In genomic region chr8:93896841-93897551, GRCm38 (mm10) we compare ENCODE assay signal across 20 mouse cellular contexts.
A peak's percentile ranks its signal among the peaks of the same experiment; 100 is the strongest.
DNase-seq lines count a peak whose midpoint lies in the region; ATAC-seq and TF ChIP-seq lines count a peak whose summit lies in the region.
"Had no signal": no experiment of that assay in that cellular context is flagged by ENCODE, and none has a peak within 500 bp of the region (broad histone marks: within the 10 kb centered on the region; RNA-seq: fewer than 3 reads in every experiment).

No protein-coding gene starts in this region.

- no peak overlapping the region for H3K4me2 ChIP-seq in midbrain, embryonic 11.5 days
- no peak overlapping the region for H3K4me2 ChIP-seq in midbrain, embryonic 13.5 days (replicated peaks)
- no peak overlapping the region for H3K4me2 ChIP-seq in stomach, embryonic 16.5 days (ENCODE audit: low read depth, low read length)
- H3K4me2 ChIP-seq: heart, embryonic 13.5 days; midbrain, embryonic 12.5 days; neural tube, embryonic 15.5 days; stomach, embryonic 15.5 days had no signal

- H3K79me2 ChIP-seq in heart, adult 2 months (replicated peaks; ENCODE audit: control insufficient read depth, insufficient read depth, low read length) = no peaks in the 10 kb centered on the region

- no peak for TF ChIP-seq POLR2A in heart, adult 2 months (IDR thresholded peaks at IDR 0.05; ENCODE audit: insufficient read depth, low read depth, low read length)

- no peak overlapping the region; the same call in 1 of the 2 replicates for H3K27ac ChIP-seq in heart, adult 2 months
- H3K27ac ChIP-seq in midbrain, embryonic 11.5 days (ENCODE audit: low read depth, low read length) = no peak overlapping the region
- no peak overlapping the region for H3K27ac ChIP-seq in midbrain, embryonic 13.5 days
- no peak overlapping the region for H3K27ac ChIP-seq in stomach, embryonic 16.5 days (ENCODE audit: low read length)
- H3K27ac ChIP-seq: heart, embryonic 13.5 days; hindbrain, embryonic 10.5 days; midbrain, embryonic 12.5 days; neural tube, embryonic 15.5 days; stomach, embryonic 15.5 days had no signal

- WGBS in heart, adult 2 months = 71% methylated on average over 7 of the region's 7 CpGs
- 83% methylated on average over 7 of the region's 7 CpGs for WGBS in midbrain, embryonic 11.5 days
- 86% methylated on average over 7 of the region's 7 CpGs for WGBS in midbrain, embryonic 13.5 days
- 65% methylated on average over 7 of the region's 7 CpGs for WGBS in stomach, embryonic 16.5 days

- no peaks in the 10 kb centered on the region for H3K9me3 ChIP-seq in midbrain, embryonic 11.5 days (ENCODE audit: control insufficient read depth, low read length)
- no peaks in the 10 kb centered on the region for H3K9me3 ChIP-seq in midbrain, embryonic 13.5 days
- no peaks in the 10 kb centered on the region for H3K9me3 ChIP-seq in stomach, embryonic 16.5 days (replicated peaks; ENCODE audit: control insufficient read depth, low read length)
- H3K9me3 ChIP-seq: heart, embryonic 13.5 days; hindbrain, embryonic 10.5 days; midbrain, embryonic 12.5 days; neural tube, embryonic 15.5 days; stomach, embryonic 15.5 days had no signal

- H3K36me3 ChIP-seq in heart, adult 2 months (ENCODE audit: control insufficient read depth, insufficient read depth, low read length) = no peaks in the 10 kb centered on the region
- no peaks in the 10 kb centered on the region for H3K36me3 ChIP-seq in midbrain, embryonic 11.5 days (ENCODE audit: control insufficient read depth, insufficient read depth, low read length)
- peaks cover 41% of the 10 kb centered on the region for H3K36me3 ChIP-seq in midbrain, embryonic 13.5 days
- H3K36me3 ChIP-seq in stomach, embryonic 16.5 days (ENCODE audit: control insufficient read depth, insufficient read depth, low read length) = no peaks in the 10 kb centered on the region
- H3K36me3 ChIP-seq: stomach, embryonic 15.5 days had no signal

- H3K4me3 ChIP-seq in heart, adult 2 months = no peak overlapping the region
- H3K4me3 ChIP-seq in midbrain, embryonic 11.5 days (ENCODE audit: low read depth, low read length) = no peak overlapping the region
- no peak overlapping the region for H3K4me3 ChIP-seq in midbrain, embryonic 13.5 days (replicated peaks)
- no peak overlapping the region for H3K4me3 ChIP-seq in stomach, embryonic 16.5 days (replicated peaks; ENCODE audit: low read length)
- H3K4me3 ChIP-seq: erythroblast, embryonic 14.5 days; heart, embryonic 13.5 days; hindbrain, embryonic 10.5 days; midbrain, embryonic 12.5 days; neural tube, embryonic 15.5 days; stomach, embryonic 15.5 days had no signal

- ATAC-seq in midbrain, embryonic 11.5 days (ENCODE audit: low FRiP score) = no peak
- no peak for ATAC-seq in midbrain, embryonic 13.5 days
- ATAC-seq in stomach, embryonic 16.5 days (ENCODE audit: insufficient read depth, low FRiP score) = peak; percentile 70; the same call in 1 of the 2 replicates
- ATAC-seq: forebrain, embryonic 14.5 days; liver, postnatal 0 days had no signal

- no peaks in the 10 kb centered on the region for H3K27me3 ChIP-seq in heart, adult 2 months (ENCODE audit: control insufficient read depth, insufficient read depth, low read length)
- no peaks in the 10 kb centered on the region for H3K27me3 ChIP-seq in midbrain, embryonic 11.5 days (ENCODE audit: control insufficient read depth, insufficient read depth, low read length)
- H3K27me3 ChIP-seq in midbrain, embryonic 13.5 days = no peaks in the 10 kb centered on the region
- no peaks in the 10 kb centered on the region for H3K27me3 ChIP-seq in stomach, embryonic 16.5 days (ENCODE audit: control insufficient read depth, insufficient read depth, low read length)
- H3K27me3 ChIP-seq: heart, embryonic 13.5 days; midbrain, embryonic 12.5 days; neural tube, embryonic 15.5 days; stomach, embryonic 15.5 days had no signal

- no peaks in the 10 kb centered on the region; the same call in 1 of the 2 replicates for H3K4me1 ChIP-seq in heart, adult 2 months (ENCODE audit: control insufficient read depth, insufficient read depth, low read length)
- peaks cover 1% of the 10 kb centered on the region; the same call in 1 of the 2 replicates for H3K4me1 ChIP-seq in midbrain, embryonic 11.5 days (ENCODE audit: control insufficient read depth, insufficient read depth, low read length)
- H3K4me1 ChIP-seq in midbrain, embryonic 13.5 days (replicated peaks) = peaks cover 7% of the 10 kb centered on the region
- peaks cover 12% of the 10 kb centered on the region for H3K4me1 ChIP-seq in stomach, embryonic 16.5 days (ENCODE audit: control insufficient read depth, insufficient read depth, low read length)

- intact Hi-C loops in heart, adult 2 months (cut with DNase I) = no loop called here
- intact Hi-C loops in heart, postnatal 25 days (cut with DNase I) = no loop called here

- DNase-seq in heart, adult 2 months = peak; percentile 43 to 46
- no peak for DNase-seq in heart, postnatal 25 days (ENCODE audit: low spot score)
- peak; percentile 14 to 33 for DNase-seq in kidney, postnatal 4 days
- DNase-seq in kidney, postnatal 14 days = no peak
- DNase-seq in midbrain, embryonic 11.5 days (ENCODE audit: low spot score, missing footprints) = peak; percentile 74
- DNase-seq: B cell, adult 2 months; cerebellum, adult 18-20 months; gastrocnemius, postnatal 10 days; layer of hippocampus, postnatal 36 days; liver, postnatal 0 days; spleen, adult 18-20 months had no signal

- TF ChIP-seq EP300 in heart, adult 2 months (IDR thresholded peaks at IDR 0.05; ENCODE audit: insufficient read depth, low read depth, low read length) = no peak

- TF ChIP-seq CTCF in heart, adult 2 months (IDR thresholded peaks at IDR 0.05) = no peak

- H3K9ac ChIP-seq in heart, adult 2 months (ENCODE audit: low read depth, low read length) = no peak overlapping the region
- no peak overlapping the region for H3K9ac ChIP-seq in midbrain, embryonic 11.5 days (ENCODE audit: low read length)
- H3K9ac ChIP-seq in midbrain, embryonic 13.5 days (replicated peaks) = no peak overlapping the region
- H3K9ac ChIP-seq in stomach, embryonic 16.5 days (ENCODE audit: low read length) = no peak overlapping the region
- H3K9ac ChIP-seq: heart, embryonic 13.5 days; liver, postnatal 0 days; midbrain, embryonic 12.5 days; neural tube, embryonic 15.5 days; stomach, embryonic 15.5 days had no signal

Comparison
In these comparisons a context has a peak if more than half of its experiments do, and no peak if none do; other contexts are left out.
1. DNase-seq: peak in heart, adult 2 months (2 of 2), kidney, postnatal 4 days (2 of 2) and midbrain, embryonic 11.5 days (single experiment); none in heart, postnatal 25 days (single experiment) and kidney, postnatal 14 days (single experiment).